10 mouse cellular contexts compared by ENCODE assay signal in the genomic region with DNA sequence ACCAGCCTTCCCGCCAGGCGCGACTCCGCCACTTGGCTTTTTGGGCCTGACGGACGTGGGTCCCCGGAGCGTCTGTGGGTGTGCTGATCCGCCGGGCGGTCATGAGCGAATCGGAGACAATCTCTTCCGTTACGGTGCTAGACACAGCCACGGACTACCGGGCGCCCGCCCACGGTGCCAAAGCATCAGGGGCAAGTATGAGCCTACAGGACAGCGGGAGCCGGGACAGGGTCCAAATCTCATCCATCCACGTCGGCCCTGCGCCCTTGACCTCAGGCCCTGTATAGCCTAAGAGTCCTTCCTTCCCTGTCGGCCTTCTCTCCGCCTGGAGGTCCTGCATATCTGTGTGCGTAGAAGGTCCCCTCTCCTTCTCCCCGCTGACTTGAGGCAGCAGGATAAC. TPM values are rescaled to one million over a fixed set of nuclear protein-coding genes. Genes with fewer than 3 reads are reported as not detected.
DNase-seq lines count a peak whose midpoint lies in the region; ATAC-seq and TF ChIP-seq lines count a peak whose summit lies in the region.
"Had no signal": no experiment of that assay in that cellular context is flagged by ENCODE, and none has a peak within 500 bp of the region (broad histone marks: within the 10 kb centered on the region; RNA-seq: fewer than 3 reads in every experiment).

A gene (plus strand): TSS at position 301 of the 400 bp plus-strand sequence.

- ATAC-seq in heart, embryonic 11.5 days (replicated peaks; ENCODE audit: insufficient number of reproducible peaks, low FRiP score, low TSS enrichment), result no peak
- no peak for ATAC-seq in forebrain, embryonic 16.5 days
- ATAC-seq in megakaryocyte progenitor cell, adult 5-6 weeks (replicated peaks; ENCODE audit: poor library complexity), result 0 out of 2 replicates have a peak, but pooled peaks have one; percentile 11

- H3K36me3 ChIP-seq in heart, embryonic 11.5 days (ENCODE audit: control insufficient read depth, insufficient read depth, low read length), result peaks cover 8% of the 10 kb centered on the region
- no peaks in the 10 kb centered on the region for H3K36me3 ChIP-seq in ES-Bruce4 (ENCODE audit: control insufficient read depth, insufficient read depth, low read length, poor library complexity, severe bottlenecking)
- H3K36me3 ChIP-seq in forebrain, embryonic 16.5 days (ENCODE audit: control insufficient read depth, insufficient read depth), result peaks cover 19% of the 10 kb centered on the region

- peaks cover 32% of the 10 kb centered on the region for H3K9me3 ChIP-seq in heart, embryonic 11.5 days (replicated peaks; ENCODE audit: control insufficient read depth, low read length)
- peaks cover 15% of the 10 kb centered on the region for H3K9me3 ChIP-seq in ES-Bruce4 (replicated peaks; ENCODE audit: control insufficient read depth, insufficient read depth, low read length, poor library complexity, severe bottlenecking)
- H3K9me3 ChIP-seq in forebrain, embryonic 16.5 days (ENCODE audit: control insufficient read depth, low read length), result peaks cover 52% of the 10 kb centered on the region

- H3K9ac ChIP-seq in heart, embryonic 11.5 days (ENCODE audit: low read depth, low read length), result no peak within 1 kb of the TSS; the same call in 1 of the 2 replicates
- peak within 1 kb of the TSS; percentile 15 for H3K9ac ChIP-seq in ES-Bruce4 (ENCODE audit: low read depth, poor library complexity, severe bottlenecking)
- H3K9ac ChIP-seq in forebrain, embryonic 16.5 days (replicated peaks; ENCODE audit: low read depth, low read length), result no peak within 1 kb of the TSS
- H3K9ac ChIP-seq: liver, embryonic 14.5 days had no signal

- no peak for TF ChIP-seq CTCF in ES-Bruce4 (IDR thresholded peaks at IDR 0.05; ENCODE audit: low read depth, low read length)

- no peak for TF ChIP-seq POLR2A in ES-Bruce4 (IDR thresholded peaks at IDR 0.05; ENCODE audit: insufficient read depth, low read length)

- H3K27ac ChIP-seq in heart, embryonic 11.5 days (ENCODE audit: low read depth, low read length), result no peak within 1 kb of the TSS
- no peak within 1 kb of the TSS for H3K27ac ChIP-seq in ES-Bruce4 (ENCODE audit: insufficient read depth, low read length)
- H3K27ac ChIP-seq in forebrain, embryonic 16.5 days (ENCODE audit: low read length), result no peak within 1 kb of the TSS
- H3K27ac ChIP-seq: liver, embryonic 14.5 days had no signal

- no peak for TF ChIP-seq EP300 in ES-Bruce4 (IDR thresholded peaks at IDR 0.05; ENCODE audit: insufficient read depth, low read depth, low read length)

- H3K27me3 ChIP-seq in heart, embryonic 11.5 days (ENCODE audit: control insufficient read depth, insufficient read depth, low read length), result peaks cover 15% of the 10 kb centered on the region
- no peaks in the 10 kb centered on the region for H3K27me3 ChIP-seq in ES-Bruce4 (ENCODE audit: control insufficient read depth, insufficient read depth, low read length, poor library complexity, severe bottlenecking)
- H3K27me3 ChIP-seq in forebrain, embryonic 16.5 days (replicated peaks; ENCODE audit: control insufficient read depth, insufficient read depth, low read length), result no peaks in the 10 kb centered on the region

- intact Hi-C loops in left cerebral cortex, postnatal 14 days (cut with DNase I), result no loop called here

- 27% methylated on average over 29 of the region's 29 CpGs for WGBS in heart, embryonic 11.5 days (ENCODE audit: insufficient replicate concordance)
- 45% methylated on average over 29 of the region's 29 CpGs for WGBS in forebrain, embryonic 16.5 days

- H3K4me2 ChIP-seq in heart, embryonic 11.5 days, result peak within 1 kb of the TSS; percentile 60
- peak within 1 kb of the TSS; percentile 39 for H3K4me2 ChIP-seq in forebrain, embryonic 16.5 days (ENCODE audit: low read length)

- H3K4me1 ChIP-seq in heart, embryonic 11.5 days (ENCODE audit: control insufficient read depth, insufficient read depth, low read length), result no peaks in the 10 kb centered on the region
- H3K4me1 ChIP-seq in ES-Bruce4 (ENCODE audit: control insufficient read depth, insufficient read depth, low read length), result peaks cover 1% of the 10 kb centered on the region
- H3K4me1 ChIP-seq in forebrain, embryonic 16.5 days (replicated peaks; ENCODE audit: control insufficient read depth, insufficient read depth, low read length), result no peaks in the 10 kb centered on the region

- peak within 1 kb of the TSS; percentile 32 for H3K4me3 ChIP-seq in heart, embryonic 11.5 days (ENCODE audit: low read depth, low read length)
- peak within 1 kb of the TSS; percentile 57 for H3K4me3 ChIP-seq in ES-Bruce4 (ENCODE audit: low read depth, low read length)
- peak within 1 kb of the TSS; percentile 28 for H3K4me3 ChIP-seq in forebrain, embryonic 16.5 days (replicated peaks; ENCODE audit: low read length)

- DNase-seq in heart, adult 9 months (ENCODE audit: low spot score in 2 of 2), result no peak
- DNase-seq in cerebellum, postnatal 36 days, result no peak
- no peak for DNase-seq in left cerebral cortex, postnatal 14 days (ENCODE audit: low spot score in 2 of 2)
- no peak for DNase-seq in layer of hippocampus, adult 9-10 months (ENCODE audit: low spot score)

RNA-seq across cellular contexts. Expression of the gene that starts here (rescaled TPM):
- not detected in 2 replicates for polyA plus RNA-seq in heart, embryonic 11.5 days (2014; fragmentation: Nextera tagmentation; extraction: Ambion mirVana)
- 0.51 TPM in 1 of 2 replicates, not detected in the other for polyA plus RNA-seq in ES-Bruce4 (2011; ENCODE audit: insufficient read depth, insufficient read length, low read depth, missing spikeins)
- polyA plus RNA-seq in forebrain, embryonic 16.5 days (2015; fragmentation: Nextera tagmentation; extraction: Ambion mirVana), result not detected in 2 replicates
- total RNA-seq in megakaryocyte progenitor cell, adult 5-6 weeks (2015), result not detected in 2 replicates
- not detected in 2 replicates for total RNA-seq in megakaryocyte progenitor cell, adult 5-6 weeks (2017)
- total RNA-seq in left cerebral cortex, postnatal 14 days (2021), result 1 to 10 TPM in 1 of 2 experiments, under 1 TPM in 1; 0.59 to 1.1 TPM
- polyA plus RNA-seq: liver, embryonic 14.5 days; spleen, adult 2 months had no signal

Comparison
In these comparisons a context has a peak if more than half of its experiments do, and no peak if none do; other contexts are left out.
1. Peak in ATAC-seq in megakaryocyte progenitor cell, adult 5-6 weeks; RNA of the gene not detected or under 1 TPM.